Mouse (Mus musculus) adrenal gland, adult 2 months (tissue): ENCODE data around the gene Herpud2. TPM values are rescaled to one million over a fixed set of nuclear protein-coding genes. Genes with fewer than 3 reads are reported as not detected.

Experiments
- DNase-seq: peaks from one replicate; pipeline ENCODE4 v3.0.0; 2021
- long read RNA-seq: library from polyadenylated mRNA; stranded (forward); transcript quantifications from one replicate; pipeline ENCODE4 v2.0.0, GENCODE M21; 2021
- polyA plus RNA-seq: library from polyadenylated mRNA; depleted of rRNA; stranded (reverse); fragments of >200 nt; gene quantifications from 2 replicates; pipeline ENCODE4 v1.2.3, GENCODE M21; 2012; rRNA removed
- total RNA-seq, 2 experiments: library from RNA; stranded (reverse); gene quantifications; 2 replicates each; pipeline ENCODE4 v1.2.3; 2021

Herpud2 gene
- total RNA-seq (10 to 100 TPM; 46.3 to 51.0 TPM), polyA plus RNA-seq (98.1 and 98.8 TPM in 2 replicates)
- long read RNA-seq, transcript Herpud2-201 (8 exons, 2,781 nt), result major isoform, 40 of 54 reads
- long read RNA-seq, partial matches to known transcripts, result 0 of 54 reads
- long read RNA-seq, other reads (novel, unspliced or antisense), result 11 of 54 reads

- DNase-seq, result peak; percentile 98
These were observed at the start of gene Herpud2 for GRCm38 (mm10) chr9:25151611-25152241. Herpud2 (minus strand) TSS chr9:25151820.

GRCm38 (mm10) chr9:25200987-25201386 lies 49.4 kb upstream of the Herpud2 start:
- no peak for DNase-seq

- no peak for DNase-seq
These were observed 48.5 kb upstream of the Herpud2 start for GRCm38 (mm10) chr9:25200148-25200547.

- DNase-seq, result no peak
These were observed 45.1 kb upstream of the Herpud2 start for GRCm38 (mm10) chr9:25196746-25197145.

- DNase-seq, result no peak
These were observed 40.0 kb upstream of the Herpud2 start for GRCm38 (mm10) chr9:25191612-25192011.

- DNase-seq, result no peak
These were observed 34.9 kb upstream of the Herpud2 start for GRCm38 (mm10) chr9:25186501-25186900.

- no peak for DNase-seq
These were observed 34.2 kb upstream of the Herpud2 start for GRCm38 (mm10) chr9:25185854-25186253.

GRCm38 (mm10) chr9:25184606-25185005 lies 33.0 kb upstream of the Herpud2 start:
- DNase-seq, result no peak

GRCm38 (mm10) chr9:25178066-25178465 lies 26.4 kb upstream of the Herpud2 start:
- DNase-seq, result no peak

- DNase-seq, result peak; percentile 6
These were observed 25.6 kb upstream of the Herpud2 start for GRCm38 (mm10) chr9:25177201-25177600.

- DNase-seq, result no peak
These were observed 24.9 kb upstream of the Herpud2 start for GRCm38 (mm10) chr9:25176562-25176961.

- DNase-seq, result no peak
These were observed 24.4 kb upstream of the Herpud2 start for GRCm38 (mm10) chr9:25175978-25176377.

- peak; percentile 55 for DNase-seq
These were observed 23.4 kb upstream of the Herpud2 start for GRCm38 (mm10) chr9:25175039-25175442.

GRCm38 (mm10) chr9:25174614-25175013 lies 23.0 kb upstream of the Herpud2 start:
- DNase-seq, result no peak

GRCm38 (mm10) chr9:25173171-25173570 lies 21.6 kb upstream of the Herpud2 start:
- no peak for DNase-seq

GRCm38 (mm10) chr9:25169626-25170025 lies 18.0 kb upstream of the Herpud2 start:
- DNase-seq, result no peak

GRCm38 (mm10) chr9:25167458-25168084 lies 16.0 kb upstream of the Herpud2 start:
- peak; percentile 69 for DNase-seq

- no peak for DNase-seq
These were observed 6.6 kb upstream of the Herpud2 start for GRCm38 (mm10) chr9:25158218-25158617.

- DNase-seq, result no peak
These were observed 4.8 kb upstream of the Herpud2 start for GRCm38 (mm10) chr9:25156377-25156776.

GRCm38 (mm10) chr9:25153066-25153465 lies 1.4 kb upstream of the Herpud2 start:
- no peak for DNase-seq

- DNase-seq, result no peak
These were observed 837 bp upstream of the Herpud2 start for GRCm38 (mm10) chr9:25152457-25152856.

GRCm38 (mm10) chr9:25150791-25151610 lies 619 bp downstream of the Herpud2 start:
- DNase-seq, result peak; percentile 87

- no peak for DNase-seq
These were observed 2.9 kb downstream of the Herpud2 start for GRCm38 (mm10) chr9:25148767-25149166.
